Mouse (Mus musculus) neural tube, embryonic 14.5 days (tissue): ENCODE results near the gene Fkbp1b. TPM values are rescaled to one million over a fixed set of nuclear protein-coding genes. Genes with fewer than 3 reads are reported as not detected.

ENCODE experiments used
- ATAC-seq: fragments of 200-750 bp; cut with Nextera tagmentation; 2 replicates; pipeline ENCODE4 v1.8.0; 2017; ENCODE audit warnings: low read depth, mild to moderate bottlenecking, moderate TSS enrichment, moderate library complexity
- H3K27ac ChIP-seq: fragments of 300-500 bp; sonication (generic); 2 replicates; pipeline ENCODE4 v1.5.1; 2014; ENCODE audit warnings: low read depth, mild to moderate bottlenecking, control low read depth, low read length, moderate library complexity, mixed read lengths
- H3K27me3 ChIP-seq: fragments of 300-500 bp; sonication (generic); 2 replicates; pipeline ENCODE4 v1.6.1; 2014; ENCODE audit warnings: low read length; ENCODE audit not compliant: control insufficient read depth, insufficient read depth
- H3K36me3 ChIP-seq: fragments of 300-500 bp; sonication (generic); 2 replicates; pipeline ENCODE4 v1.6.1; 2014; ENCODE audit warnings: low read length, mixed read lengths; ENCODE audit not compliant: control insufficient read depth, insufficient read depth
- H3K4me1 ChIP-seq: fragments of 300-500 bp; sonication (generic); 2 replicates; pipeline ENCODE4 v1.6.1; 2014; ENCODE audit warnings: low read length; ENCODE audit not compliant: control insufficient read depth, insufficient read depth
- H3K4me2 ChIP-seq: fragments of 300-500 bp; sonication (generic); 2 replicates; pipeline ENCODE4 v1.6.1; 2014; ENCODE audit warnings: mild to moderate bottlenecking, low read depth, low read length, control low read depth
- H3K4me3 ChIP-seq: fragments of 300-500 bp; sonication (generic); 2 replicates; pipeline ENCODE4 v1.5.1; 2014; ENCODE audit warnings: low read depth, low read length, control low read depth, mixed read lengths
- H3K9ac ChIP-seq: fragments of 300-500 bp; sonication (generic); replicated peaks from 2 replicates; pipeline ENCODE4 v1.6.1; 2014; ENCODE audit warnings: low read depth, mild to moderate bottlenecking, control low read depth, low read length, mixed read lengths
- H3K9me3 ChIP-seq: fragments of 300-500 bp; sonication (generic); 2 replicates; pipeline ENCODE4 v1.6.1; 2016; ENCODE audit warnings: low read length; ENCODE audit not compliant: control insufficient read depth
- WGBS: fragments of 180-500 bp; shearing (Covaris S2); extraction: QIAGEN DNeasy Blood & Tissue Kit; methylation state at CpG from one replicate; pipeline ENCODE4 v1.1.7; 2014; 5-methylcytosine and 5-hydroxymethylcytosine counted together
- polyA plus RNA-seq: library from polyadenylated mRNA; unstranded; fragments of >200 nt; fragmentation: Nextera tagmentation; extraction: Ambion mirVana; gene quantifications from 2 replicates; pipeline ENCODE4 v1.2.1, GENCODE M21; 2014

Fkbp1b gene
- polyA plus RNA-seq, 1 experiment from 2014 or later, result 55.8 TPM

DNA sequence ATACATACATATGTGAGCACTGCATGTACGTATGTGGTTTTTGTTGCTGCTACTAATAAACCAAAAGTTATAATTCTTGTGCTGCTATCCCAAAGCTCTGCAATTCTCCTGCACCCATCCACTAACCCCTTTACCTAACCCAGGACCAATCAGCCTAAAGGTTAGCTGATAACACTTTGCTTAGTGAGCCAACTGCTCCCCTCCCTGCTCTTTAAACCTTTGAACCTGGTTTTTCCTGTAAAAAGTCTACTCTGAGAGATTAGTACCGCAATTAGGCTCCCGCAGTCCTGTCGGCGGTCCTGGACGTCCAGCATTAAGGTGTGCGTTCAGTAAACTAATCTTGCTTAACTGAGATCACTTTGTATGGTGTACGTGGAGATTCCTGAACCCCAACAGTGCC lies 34.2 kb upstream of the Fkbp1b start:
- H3K27ac ChIP-seq, result no peak overlapping the region
- no peak overlapping the region for H3K4me3 ChIP-seq
- ATAC-seq, result no peak
- WGBS, result 92% methylated on average over 8 of the region's 8 CpGs
- H3K4me2 ChIP-seq, result no peak overlapping the region
- H3K27me3 ChIP-seq, result no peaks in the 10 kb centered on the region
- H3K9ac ChIP-seq, result no peak overlapping the region
- H3K9me3 ChIP-seq, result no peaks in the 10 kb centered on the region
- peaks cover 3% of the 10 kb centered on the region; the same call in 1 of the 2 replicates for H3K36me3 ChIP-seq
- no peaks in the 10 kb centered on the region for H3K4me1 ChIP-seq

GRCm38 (mm10) chr12:4874161-4874927 lies 33.0 kb upstream of the Fkbp1b start, which contains the start of gene Mfsd2b:
Mfsd2b (minus strand) TSS chr12:4874359.
- H3K9ac ChIP-seq, result peak within 1 kb of the TSS; percentile 43
- ATAC-seq, result peak; percentile 91
- WGBS, result 5% methylated on average over 24 of the region's 24 CpGs
- no peaks in the 10 kb centered on the region for H3K27me3 ChIP-seq
- peak within 1 kb of the TSS; percentile 90 for H3K4me2 ChIP-seq
- peak within 1 kb of the TSS; percentile 35 for H3K4me3 ChIP-seq
- no peak within 1 kb of the TSS for H3K27ac ChIP-seq
- peaks cover 2% of the 10 kb centered on the region; the same call in 1 of the 2 replicates for H3K36me3 ChIP-seq
- no peaks in the 10 kb centered on the region for H3K4me1 ChIP-seq
- H3K9me3 ChIP-seq, result no peaks in the 10 kb centered on the region

DNA sequence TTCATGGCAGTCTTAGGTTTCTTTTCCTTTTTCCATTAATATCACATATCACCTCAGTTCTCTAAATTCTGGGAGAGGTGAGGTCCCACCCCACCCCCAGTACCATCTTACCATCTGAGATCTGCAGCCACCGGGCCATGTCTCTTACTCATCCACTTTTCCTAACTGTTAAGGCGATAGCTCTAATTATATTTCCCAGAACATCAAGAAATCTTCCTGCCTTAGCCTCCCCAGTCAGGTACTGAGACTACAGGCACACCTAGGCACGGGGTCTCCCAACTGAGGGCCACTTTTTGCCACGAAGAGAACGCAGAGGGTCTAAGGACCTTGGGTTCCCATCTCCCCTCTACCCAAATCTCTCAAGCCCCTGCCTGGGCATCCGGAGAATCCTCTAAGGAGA lies 32.1 kb upstream of the Fkbp1b start:
- no peaks in the 10 kb centered on the region for H3K9me3 ChIP-seq
- H3K4me3 ChIP-seq, result no peak overlapping the region
- H3K4me2 ChIP-seq, result peak overlapping the region; percentile 90
- no peaks in the 10 kb centered on the region for H3K27me3 ChIP-seq
- H3K27ac ChIP-seq, result no peak overlapping the region
- ATAC-seq, result no peak
- 85% methylated on average over 6 of the region's 6 CpGs for WGBS
- peak overlapping the region; percentile 43; the same call in 1 of the 2 replicates for H3K9ac ChIP-seq
- no peaks in the 10 kb centered on the region for H3K4me1 ChIP-seq
- H3K36me3 ChIP-seq, result no peaks in the 10 kb centered on the region

- no peaks in the 10 kb centered on the region for H3K27me3 ChIP-seq
- 70% methylated on average over 5 of the region's 5 CpGs for WGBS
- H3K9me3 ChIP-seq, result no peaks in the 10 kb centered on the region
- ATAC-seq, result no peak
- H3K9ac ChIP-seq, result no peak overlapping the region
- H3K4me3 ChIP-seq, result no peak overlapping the region
- H3K4me1 ChIP-seq, result no peaks in the 10 kb centered on the region
- H3K4me2 ChIP-seq, result no peak overlapping the region
- no peak overlapping the region for H3K27ac ChIP-seq
- H3K36me3 ChIP-seq, result no peaks in the 10 kb centered on the region
These were observed 31.6 kb upstream of the Fkbp1b start for GRCm38 (mm10) chr12:4872983-4873477.

DNA sequence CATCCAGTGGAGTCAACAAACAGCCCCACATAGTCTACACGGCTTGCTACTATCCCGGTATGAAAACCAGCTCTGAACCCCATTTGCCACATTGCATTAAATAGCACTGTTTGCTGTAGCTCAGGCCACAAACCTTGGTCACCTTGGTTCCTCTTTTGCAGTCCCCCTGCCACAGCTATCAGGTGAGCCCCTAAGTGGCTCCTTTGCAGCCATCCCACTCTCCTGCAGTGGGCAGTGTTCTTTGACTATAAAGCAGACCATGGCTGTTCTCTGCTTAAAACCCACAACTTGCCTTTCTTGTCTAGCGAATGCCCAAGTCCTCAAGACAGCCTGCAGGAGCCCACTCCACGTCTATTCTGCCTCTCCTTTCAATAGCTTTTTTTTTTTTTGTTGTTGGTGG lies 30.9 kb upstream of the Fkbp1b start:
- 60% methylated on average over 4 of the region's 4 CpGs for WGBS
- no peak for ATAC-seq
- Histone ChIP-seq H3K9ac (no peak overlapping the region), H3K9me3 (no peaks in the 10 kb centered on the region), H3K36me3 (no peaks in the 10 kb centered on the region), H3K27ac (no peak overlapping the region), H3K4me1 (no peaks in the 10 kb centered on the region), H3K4me3 (no peak overlapping the region), H3K27me3 (no peaks in the 10 kb centered on the region), H3K4me2 (no peak overlapping the region)

- no peak overlapping the region for H3K4me3 ChIP-seq
- H3K27ac ChIP-seq, result no peak overlapping the region
- H3K9me3 ChIP-seq, result no peaks in the 10 kb centered on the region
- no peak for ATAC-seq
- no peak overlapping the region for H3K4me2 ChIP-seq
- no peaks in the 10 kb centered on the region for H3K27me3 ChIP-seq
- H3K4me1 ChIP-seq, result no peaks in the 10 kb centered on the region
- no peaks in the 10 kb centered on the region for H3K36me3 ChIP-seq
- WGBS, result 92% methylated on average over 5 of the region's 5 CpGs
- no peak overlapping the region for H3K9ac ChIP-seq
These were observed 29.9 kb upstream of the Fkbp1b start for GRCm38 (mm10) chr12:4871260-4871659.

DNA sequence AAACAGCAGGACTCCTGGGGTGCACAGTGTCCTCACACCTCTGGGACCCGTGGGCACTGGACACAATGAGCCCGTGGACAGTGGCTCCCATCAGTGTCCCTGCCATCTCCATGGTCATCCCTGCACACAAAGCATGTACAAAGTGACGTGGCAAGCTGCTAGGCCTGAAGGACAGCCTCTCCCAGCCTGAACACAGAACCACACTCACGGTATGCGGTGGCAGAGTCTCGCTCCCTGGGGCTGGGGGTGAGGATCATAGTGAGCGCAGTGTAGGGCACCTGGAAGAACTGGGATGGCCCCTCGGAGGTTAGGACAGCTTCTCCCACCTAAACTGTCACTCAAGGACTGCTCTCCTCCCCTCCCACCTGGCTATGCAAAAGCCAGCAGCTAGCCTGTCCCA lies 27.5 kb upstream of the Fkbp1b start:
- H3K4me1 ChIP-seq, result no peaks in the 10 kb centered on the region
- WGBS, result 83% methylated on average over 8 of the region's 8 CpGs
- no peak overlapping the region for H3K27ac ChIP-seq
- no peaks in the 10 kb centered on the region for H3K27me3 ChIP-seq
- ATAC-seq, result no peak
- H3K36me3 ChIP-seq, result no peaks in the 10 kb centered on the region
- no peak overlapping the region for H3K9ac ChIP-seq
- no peak overlapping the region for H3K4me2 ChIP-seq
- no peak overlapping the region for H3K4me3 ChIP-seq
- H3K9me3 ChIP-seq, result no peaks in the 10 kb centered on the region

GRCm38 (mm10) chr12:4864338-4864690 lies 22.9 kb upstream of the Fkbp1b start:
- Histone ChIP-seq H3K4me1 (no peaks in the 10 kb centered on the region), H3K27ac (no peak overlapping the region), H3K9me3 (no peaks in the 10 kb centered on the region), H3K4me3 (no peak overlapping the region), H3K27me3 (no peaks in the 10 kb centered on the region), H3K4me2 (no peak overlapping the region), H3K36me3 (no peaks in the 10 kb centered on the region), H3K9ac (no peak overlapping the region)
- ATAC-seq, result no peak; the same call in 1 of the 2 replicates
- 66% methylated on average over 4 of the region's 4 CpGs for WGBS

- Histone ChIP-seq H3K4me2 (no peak overlapping the region), H3K4me3 (no peak overlapping the region), H3K9me3 (no peaks in the 10 kb centered on the region), H3K27me3 (no peaks in the 10 kb centered on the region), H3K27ac (no peak overlapping the region), H3K4me1 (no peaks in the 10 kb centered on the region), H3K9ac (no peak overlapping the region), H3K36me3 (no peaks in the 10 kb centered on the region)
- no peak; the same call in 1 of the 2 replicates for ATAC-seq
- WGBS, result 81% methylated on average over 4 of the region's 4 CpGs
These were observed 22.4 kb upstream of the Fkbp1b start for GRCm38 (mm10) chr12:4863654-4864337.
